Comparison of ENCODE assay signal across 1 mouse cellular context in the genomic region with DNA sequence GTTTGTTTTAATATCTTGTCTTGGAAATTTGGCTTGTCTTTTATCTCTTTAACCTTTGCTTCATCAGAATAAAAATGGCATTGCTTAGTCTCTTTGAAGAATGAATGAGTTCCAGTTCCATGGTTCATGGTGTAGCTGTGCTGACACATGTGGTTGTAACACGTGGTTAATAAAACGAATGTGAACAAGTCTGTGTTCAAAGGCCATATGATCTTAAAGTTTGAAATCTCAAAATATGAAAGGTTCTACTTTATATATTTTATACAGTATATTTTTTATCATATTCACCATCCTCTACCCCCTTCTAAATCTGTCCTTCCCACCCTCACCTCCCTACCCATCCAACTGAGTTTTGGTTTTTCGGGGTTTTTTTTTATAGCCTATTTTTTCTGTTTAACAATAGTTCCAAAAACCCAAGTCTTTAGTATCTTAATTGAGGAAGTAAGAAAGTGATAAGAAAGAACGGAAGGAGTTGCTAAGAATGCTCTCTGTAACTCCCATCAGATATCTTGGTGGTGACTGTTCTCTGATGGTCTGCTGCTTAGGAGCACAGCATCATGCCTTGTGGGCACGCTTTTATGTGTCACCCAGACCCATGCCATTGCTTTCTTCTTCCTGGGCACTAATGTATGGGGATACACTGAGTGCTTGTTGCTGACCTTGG.
TF ChIP-seq lines count a peak whose summit lies in the region.

No protein-coding gene starts in this region.

TF ChIP-seq in MEL, 35 proteins besides CTCF, POLR2A, EP300 and RAD21:
- peak; percentile 79 for TF ChIP-seq RCOR1 (IDR thresholded peaks at IDR 0.05; ENCODE audit: low read depth, low read length)
- TF ChIP-seq HCFC1 (IDR thresholded peaks at IDR 0.05; ENCODE audit: low read depth, low read length), result 0 out of 2 replicates have a peak, but pooled peaks have one; percentile 23
- TF ChIP-seq CHD1 (IDR thresholded peaks at IDR 0.05; ENCODE audit: low read depth, low read length), result no peak
- peak; percentile 94 for TF ChIP-seq SIN3A (IDR thresholded peaks at IDR 0.05; ENCODE audit: low read length)
- TF ChIP-seq TBP (IDR thresholded peaks at IDR 0.05; ENCODE audit: low read depth, low read length), result no peak
- 0 out of 2 replicates have a peak, but pooled peaks have one; percentile 24 for TF ChIP-seq ELF1 (IDR thresholded peaks at IDR 0.05; ENCODE audit: low read depth, low read length)
- peak; percentile 79 for TF ChIP-seq ETS1 (IDR thresholded peaks at IDR 0.05; ENCODE audit: low read depth, low read length)
- no peak for TF ChIP-seq MEF2A (IDR thresholded peaks at IDR 0.05; ENCODE audit: extremely low read depth, insufficient replicate concordance, low read depth, low read length, poor library complexity, severe bottlenecking)
- no peak for TF ChIP-seq KAT2A (conservative IDR thresholded peaks at IDR 0.05; ENCODE audit: low read depth, low read length)
- no peak for TF ChIP-seq CHD2 (IDR thresholded peaks at IDR 0.05; ENCODE audit: low read length)
- TF ChIP-seq TCF12 (IDR thresholded peaks at IDR 0.05; ENCODE audit: low read depth, low read length), result peak; percentile 51; the same call in 1 of the 2 replicates
- peak; percentile 89; the same call in 1 of the 2 replicates for TF ChIP-seq MYC (IDR thresholded peaks at IDR 0.05; ENCODE audit: low read depth, low read length)
- no peak for TF ChIP-seq NELFE (IDR thresholded peaks at IDR 0.05; ENCODE audit: low read depth, low read length)
- no peak for TF ChIP-seq NRF1 (IDR thresholded peaks at IDR 0.05; ENCODE audit: insufficient read depth, low read depth, low read length, poor library complexity, severe bottlenecking)
- TF ChIP-seq E2F4 (IDR thresholded peaks at IDR 0.05; ENCODE audit: borderline replicate concordance, low read depth, low read length), result no peak
- peak; percentile 34; the same call in 1 of the 2 replicates for TF ChIP-seq ZKSCAN1 (IDR thresholded peaks at IDR 0.05; ENCODE audit: low read depth, low read length)
- TF ChIP-seq POLR2AphosphoS2 (IDR thresholded peaks at IDR 0.05; ENCODE audit: low read length), result no peak
- no peak for TF ChIP-seq UBTF (IDR thresholded peaks at IDR 0.05; ENCODE audit: borderline replicate concordance, insufficient read depth, low read depth, low read length)
- TF ChIP-seq MAX (IDR thresholded peaks at IDR 0.05; ENCODE audit: low read length), result peak; percentile 92
- no peak for TF ChIP-seq SMC3 (IDR thresholded peaks at IDR 0.05; ENCODE audit: low read depth, low read length)
- TF ChIP-seq BHLHE40 (IDR thresholded peaks at IDR 0.05; ENCODE audit: borderline replicate concordance, low read depth, low read length), result no peak
- TF ChIP-seq GABPA (IDR thresholded peaks at IDR 0.05; ENCODE audit: low read depth, low read length), result no peak
- TF ChIP-seq ZMIZ1 (IDR thresholded peaks at IDR 0.05; ENCODE audit: low read depth, low read length), result no peak
- no peak for TF ChIP-seq TAL1 (IDR thresholded peaks at IDR 0.05; ENCODE audit: low read length)
- TF ChIP-seq MAZ (IDR thresholded peaks at IDR 0.05; ENCODE audit: low read depth, low read length), result no peak
- TF ChIP-seq GATA1 (IDR thresholded peaks at IDR 0.05; ENCODE audit: low read depth, low read length), result peak; percentile 93
- TF ChIP-seq MXI1 (IDR thresholded peaks at IDR 0.05; ENCODE audit: low read depth, low read length), result peak; percentile 99
- no peak for TF ChIP-seq ZC3H11A (IDR thresholded peaks at IDR 0.05; ENCODE audit: low read depth, low read length)
- TF ChIP-seq ZNF384 (IDR thresholded peaks at IDR 0.05; ENCODE audit: low read depth, low read length), result peak; percentile 89
- TF ChIP-seq USF2 (IDR thresholded peaks at IDR 0.05; ENCODE audit: borderline replicate concordance in 1 of 2, insufficient read depth in 1 of 2, low read depth in 1 of 2, low read length in 2 of 2), result no peak
- peak; percentile 5; the same call in 1 of the 2 replicates for TF ChIP-seq USF1 (IDR thresholded peaks at IDR 0.05; ENCODE audit: low read depth, low read length)
- no peak for TF ChIP-seq MYB (IDR thresholded peaks at IDR 0.05; ENCODE audit: low read depth, low read length)
- TF ChIP-seq JUND (IDR thresholded peaks at IDR 0.05; ENCODE audit: low read depth, low read length), result no peak
- TF ChIP-seq MAFK (IDR thresholded peaks at IDR 0.05; ENCODE audit: borderline replicate concordance, low read depth, low read length), result peak; percentile 40; the same call in 1 of the 2 replicates
- TF ChIP-seq POLR2AphosphoS5 (IDR thresholded peaks at IDR 0.05; ENCODE audit: borderline replicate concordance, low read depth, low read length), result no peak
